Mouse (Mus musculus) spleen, postnatal 0 days (tissue): ENCODE data around the gene Mmel1. TPM values are rescaled to one million over a fixed set of nuclear protein-coding genes. Genes with fewer than 3 reads are reported as not detected.

Experiments
- polyA plus RNA-seq: library from polyadenylated mRNA; unstranded; fragments of >200 nt; fragmentation: Nextera tagmentation; extraction: Ambion mirVana; gene quantifications from 2 replicates; pipeline ENCODE4 v1.2.1, GENCODE M21; 2015

Mmel1 gene
- 1.3 and 1.5 TPM in 2 replicates for polyA plus RNA-seq

GRCm38 (mm10) chr4:154869440-154869839 is at the start of gene Mmel1:
Mmel1 (plus strand) TSS chr4:154869585.

GRCm38 (mm10) chr4:154837170-154837569 is 32.2 kb upstream of the Mmel1 start, which contains the start of gene Ttc34:
Ttc34 (plus strand) TSS chr4:154837459.

GRCm38 (mm10) chr4:154898506-154899446 is 29.4 kb downstream of the Mmel1 start, which contains the start of gene Fam213b:
Fam213b (minus strand) TSS chr4:154899135.

GRCm38 (mm10) chr4:154928395-154929087 is 59.2 kb downstream of the Mmel1 start, which contains the start of gene Tnfrsf14:
Tnfrsf14 (minus strand) TSS chr4:154928563.

Other genes with a start within 250 kb of the Mmel1 start
- gene Prdm16, start 232.7 kb upstream of the Mmel1 start, polyA plus RNA-seq, result 3.5 and 3.8 TPM in 2 replicates
- not detected in 2 replicates for gene Actrt2, start 201.7 kb upstream of the Mmel1 start, polyA plus RNA-seq
- gene Ttc34, start 32.1 kb upstream of the Mmel1 start, polyA plus RNA-seq, result 0.05 TPM in 2 replicates
- 17.6 and 26.8 TPM in 2 replicates for gene Fam213b, start 29.6 kb downstream of the Mmel1 start, polyA plus RNA-seq
- 55.5 and 59.7 TPM in 2 replicates for gene Tnfrsf14, start 59.0 kb downstream of the Mmel1 start, polyA plus RNA-seq
- 0.52 and 0.62 TPM in 2 replicates for gene Hes5, start 91.3 kb downstream of the Mmel1 start, polyA plus RNA-seq
- gene Pank4, start 94.5 kb downstream of the Mmel1 start, polyA plus RNA-seq, result 32.0 and 32.2 TPM in 2 replicates
- gene Plch2, start 187.2 kb downstream of the Mmel1 start, polyA plus RNA-seq, result 0.17 TPM in 1 of 2 replicates, not detected in the other
- gene Pex10, start 197.4 kb downstream of the Mmel1 start, polyA plus RNA-seq, result 5.8 and 6.6 TPM in 2 replicates
- 91.1 and 94.1 TPM in 2 replicates for gene Rer1, start 216.8 kb downstream of the Mmel1 start, polyA plus RNA-seq
- 1.8 and 2.0 TPM in 2 replicates for gene Morn1, start 217.0 kb downstream of the Mmel1 start, polyA plus RNA-seq